Mouse (Mus musculus) splenic B cell, adult 2 months (primary cell): Measurements from ENCODE around the gene Uba52.
"Not testable (repeated sequence)": the region's sequence is repeated elsewhere in the genome, so short reads cannot be mapped to it uniquely, and the experiment has no call there.

ENCODE experiments used
- DNase-seq: peaks from one replicate; pipeline ENCODE4 v3.0.0-alpha.2; 2011; ENCODE audit warnings: low read depth, low spot score
- H3K27me3 ChIP-seq: 2 replicates; pipeline ENCODE4 v1.6.1; 2012; ENCODE audit warnings: mild to moderate bottlenecking, low read length, moderate library complexity, mixed read lengths; ENCODE audit not compliant: control insufficient read depth, poor library complexity, insufficient read depth, severe bottlenecking
- H3K36me3 ChIP-seq: 2 replicates; pipeline ENCODE4 v1.6.1; 2012; ENCODE audit warnings: mild to moderate bottlenecking, low read length, moderate library complexity, mixed read lengths; ENCODE audit not compliant: control insufficient read depth, poor library complexity, insufficient read depth, severe bottlenecking

The Uba52 gene

GRCm38 (mm10) chr8:70519606-70520005 lies 9.0 kb upstream of the Uba52 start:
- H3K27me3 ChIP-seq = no peaks in the 10 kb centered on the region
- peaks cover 8% of the 10 kb centered on the region for H3K36me3 ChIP-seq
- DNase-seq = no peak

DNA sequence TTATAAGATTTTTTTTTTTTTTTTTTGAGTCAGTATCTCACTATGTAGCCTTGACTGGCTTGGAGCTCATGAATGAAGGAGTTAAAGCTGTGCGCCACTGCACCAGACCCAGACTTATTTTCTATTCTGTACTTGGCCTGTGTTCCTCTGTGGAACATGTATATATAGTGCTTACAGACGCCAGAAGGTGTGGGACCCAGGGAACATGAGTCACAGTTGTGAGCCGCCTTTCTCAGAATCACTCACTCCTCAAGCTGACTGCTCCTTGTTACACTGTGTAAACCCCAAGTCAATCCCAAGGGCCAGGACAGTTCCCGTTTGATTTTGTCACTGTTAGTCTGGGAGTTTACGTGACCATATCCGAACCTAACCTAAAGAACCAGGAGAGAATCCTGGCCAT lies 8.4 kb upstream of the Uba52 start:
- Histone ChIP-seq H3K27me3 (no peaks in the 10 kb centered on the region), H3K36me3 (peaks cover 8% of the 10 kb centered on the region)
- DNase-seq = no peak

GRCm38 (mm10) chr8:70517940-70518643 lies 7.5 kb upstream of the Uba52 start:
- DNase-seq = no peak
- H3K36me3 ChIP-seq = peaks cover 8% of the 10 kb centered on the region; the same call in 1 of the 2 replicates

GRCm38 (mm10) chr8:70513441-70513840 lies 2.8 kb upstream of the Uba52 start:
- peaks cover 9% of the 10 kb centered on the region; the same call in 1 of the 2 replicates for H3K36me3 ChIP-seq
- no peak for DNase-seq
- H3K27me3 ChIP-seq = no peaks in the 10 kb centered on the region

More at GRCm38 (mm10) chr8:70517940-70518643, 7.5 kb upstream of the Uba52 start:
- H3K27me3 ChIP-seq = no peaks in the 10 kb centered on the region

DNA sequence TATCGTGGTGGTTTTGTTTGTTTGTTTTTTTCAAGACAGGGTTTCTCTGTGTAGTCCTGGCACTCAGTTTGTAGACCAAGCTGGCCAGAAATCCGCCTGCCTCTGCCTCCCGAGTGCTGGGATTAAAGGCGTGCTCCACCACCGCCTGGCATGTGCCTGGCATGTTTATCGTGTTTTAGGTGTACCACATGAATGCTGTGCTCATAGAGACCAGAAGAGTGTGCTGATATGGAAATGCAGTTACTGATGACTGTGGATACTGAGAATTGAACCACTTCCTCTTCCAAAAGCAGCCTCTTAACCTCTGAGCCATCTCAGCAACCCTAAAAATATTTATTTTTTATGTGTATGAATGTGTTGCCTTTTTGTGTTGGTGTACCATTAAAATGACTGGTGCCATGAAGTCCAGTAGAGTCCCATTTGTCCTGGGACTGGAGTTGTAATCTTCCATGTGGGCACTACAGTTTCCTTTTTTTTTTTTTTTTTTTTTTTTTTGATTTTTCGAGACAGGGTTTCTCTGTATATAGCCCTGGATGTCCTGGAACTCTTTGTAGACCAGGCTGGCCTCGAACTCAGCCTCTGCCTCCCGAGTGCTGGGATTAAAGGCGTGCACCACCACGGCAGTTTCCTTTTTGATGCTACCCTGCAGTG lies 1.8 kb upstream of the Uba52 start:
- Histone ChIP-seq H3K36me3 (peaks cover 9% of the 10 kb centered on the region), H3K27me3 (no peaks in the 10 kb centered on the region)
- peak; percentile 43 for DNase-seq

GRCm38 (mm10) chr8:70511770-70512169 lies 1.2 kb upstream of the Uba52 start:
- peaks cover 9% of the 10 kb centered on the region for H3K36me3 ChIP-seq
- H3K27me3 ChIP-seq = no peaks in the 10 kb centered on the region
- DNase-seq = no peak

- H3K27me3 ChIP-seq, DNase-seq, H3K36me3 ChIP-seq: not testable (repeated sequence)
Measured at GRCm38 (mm10) chr8:70511174-70511573, 573 bp upstream of the Uba52 start.

DNA sequence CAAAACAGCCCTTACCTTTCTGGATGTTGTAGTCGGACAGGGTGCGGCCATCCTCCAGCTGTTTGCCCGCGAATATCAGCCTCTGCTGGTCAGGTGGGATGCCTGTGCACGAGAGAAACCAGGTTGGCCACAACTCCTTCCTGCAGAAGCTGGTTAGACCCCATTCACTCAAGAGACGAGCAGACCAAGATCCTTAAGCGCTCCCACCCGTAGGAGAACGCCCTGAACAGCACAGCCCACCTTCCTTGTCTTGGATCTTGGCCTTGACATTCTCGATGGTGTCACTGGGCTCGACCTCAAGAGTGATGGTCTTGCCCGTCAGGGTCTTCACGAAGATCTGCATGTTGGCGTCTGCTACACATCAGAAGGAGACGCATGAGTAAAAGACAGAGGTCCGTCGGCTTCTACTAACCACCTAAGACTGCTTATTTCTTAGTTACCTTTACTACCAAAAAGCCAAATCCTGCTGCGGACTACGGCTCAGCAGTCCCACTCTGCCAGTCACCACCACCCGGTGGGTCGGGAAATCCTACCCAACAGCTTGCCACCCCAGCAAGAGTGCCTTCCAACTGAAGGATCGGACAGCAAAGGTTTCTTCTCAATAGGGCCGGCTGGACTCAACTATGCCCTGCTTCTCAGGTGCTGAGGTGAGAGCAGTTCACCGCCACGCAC lies 1.2 kb downstream of the Uba52 start:
- H3K27me3 ChIP-seq = no peaks in the 10 kb centered on the region
- no peak for DNase-seq
- peaks cover 4% of the 10 kb centered on the region for H3K36me3 ChIP-seq

- Histone ChIP-seq H3K36me3 (peaks cover 3% of the 10 kb centered on the region), H3K27me3 (no peaks in the 10 kb centered on the region)
- no peak for DNase-seq
Measured at GRCm38 (mm10) chr8:70507027-70507393, 3.6 kb downstream of the Uba52 start.

DNA sequence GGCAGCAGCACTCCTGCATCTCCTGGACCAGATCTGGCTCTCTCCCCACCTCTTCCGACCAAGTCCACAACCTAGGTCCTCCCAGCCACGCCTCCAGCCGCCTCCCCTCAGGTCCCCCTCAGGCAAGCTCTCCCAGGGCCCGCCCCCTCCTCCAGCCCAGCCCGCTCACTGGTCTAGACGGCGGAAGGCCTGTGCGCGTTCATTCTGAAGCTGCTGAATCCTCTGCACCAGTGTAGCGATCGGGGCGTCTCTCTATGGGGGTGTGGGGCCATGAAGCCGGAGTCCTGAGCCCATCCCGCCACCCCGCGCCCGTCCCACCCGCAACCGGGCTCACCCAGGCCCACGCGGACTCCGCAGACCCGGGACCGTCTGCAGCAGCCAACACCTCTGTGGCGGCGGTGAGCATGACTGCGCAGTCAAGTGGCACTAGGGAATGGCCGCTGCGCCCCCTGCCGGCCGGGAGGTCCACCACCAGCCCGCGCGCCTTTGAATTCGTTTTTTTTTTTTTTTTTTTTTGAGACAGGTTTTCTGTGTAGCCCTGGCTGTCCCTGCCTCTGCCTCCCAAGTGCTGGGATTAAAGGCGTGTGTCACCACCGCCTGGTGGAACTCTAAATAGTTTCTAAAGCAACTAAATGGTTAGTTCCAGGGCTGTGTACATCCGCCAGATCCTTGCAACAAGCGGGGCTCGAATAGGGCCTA lies 4.1 kb downstream of the Uba52 start, which contains the start of gene Rex1bd:
Gene Rex1bd, minus strand, starts transcription at position 425 of the 699 bp plus-strand sequence.
- Histone ChIP-seq H3K27me3 (no peaks in the 10 kb centered on the region), H3K36me3 (peaks cover 3% of the 10 kb centered on the region)
- DNase-seq = peak; percentile 94

DNA sequence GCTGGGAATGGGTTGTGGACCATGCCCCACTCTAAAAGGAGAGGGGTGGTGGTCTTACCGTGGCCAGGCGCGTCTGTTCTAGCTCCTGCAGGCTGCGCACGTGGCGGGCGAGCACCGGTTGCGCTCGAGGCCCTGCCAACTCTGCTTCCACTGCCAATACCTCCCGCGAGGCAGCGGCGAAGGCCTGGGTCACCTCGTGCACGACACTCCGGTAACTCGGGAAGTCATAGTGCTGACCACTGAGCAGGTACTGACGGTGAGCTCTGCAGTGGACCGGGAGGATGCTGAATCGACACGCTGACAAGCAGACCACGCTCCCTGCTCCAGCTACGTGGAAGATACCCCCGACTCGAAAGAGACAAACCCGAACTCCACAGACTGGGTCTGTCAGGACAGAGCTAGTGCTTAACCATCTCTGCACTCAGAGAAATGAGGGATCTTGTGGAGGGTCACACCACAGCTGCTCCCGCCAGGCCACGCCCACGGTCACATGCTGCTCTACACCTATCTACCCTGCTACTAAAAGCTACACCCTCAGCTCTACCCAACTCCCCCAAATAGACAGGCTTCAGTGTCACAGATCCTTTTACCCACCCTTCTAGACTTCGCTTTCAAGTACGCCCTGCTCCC lies 4.8 kb downstream of the Uba52 start:
- H3K36me3 ChIP-seq = peaks cover 3% of the 10 kb centered on the region
- H3K27me3 ChIP-seq = no peaks in the 10 kb centered on the region
- no peak for DNase-seq

GRCm38 (mm10) chr8:70504851-70505250 lies 5.8 kb downstream of the Uba52 start:
- Histone ChIP-seq H3K27me3 (no peaks in the 10 kb centered on the region), H3K36me3 (peaks cover 3% of the 10 kb centered on the region)
- peak; percentile 88 for DNase-seq

- DNase-seq = no peak
- Histone ChIP-seq H3K27me3 (no peaks in the 10 kb centered on the region), H3K36me3 (peaks cover 3% of the 10 kb centered on the region)
Measured at GRCm38 (mm10) chr8:70504291-70504716, 6.3 kb downstream of the Uba52 start.

GRCm38 (mm10) chr8:70503062-70503750 lies 7.4 kb downstream of the Uba52 start:
- peak; percentile 74 for DNase-seq
- H3K27me3 ChIP-seq = no peaks in the 10 kb centered on the region

More at GRCm38 (mm10) chr8:70503062-70503750, 7.4 kb downstream of the Uba52 start:
- peaks cover 3% of the 10 kb centered on the region for H3K36me3 ChIP-seq
